Mouse (Mus musculus): Measurements from ENCODE around the gene 1600002K03Rik.
"Not testable (repeated sequence)": the region's sequence is repeated elsewhere in the genome, so short reads cannot be mapped to it uniquely, and the experiment has no call there.

The 1600002K03Rik gene

DNA sequence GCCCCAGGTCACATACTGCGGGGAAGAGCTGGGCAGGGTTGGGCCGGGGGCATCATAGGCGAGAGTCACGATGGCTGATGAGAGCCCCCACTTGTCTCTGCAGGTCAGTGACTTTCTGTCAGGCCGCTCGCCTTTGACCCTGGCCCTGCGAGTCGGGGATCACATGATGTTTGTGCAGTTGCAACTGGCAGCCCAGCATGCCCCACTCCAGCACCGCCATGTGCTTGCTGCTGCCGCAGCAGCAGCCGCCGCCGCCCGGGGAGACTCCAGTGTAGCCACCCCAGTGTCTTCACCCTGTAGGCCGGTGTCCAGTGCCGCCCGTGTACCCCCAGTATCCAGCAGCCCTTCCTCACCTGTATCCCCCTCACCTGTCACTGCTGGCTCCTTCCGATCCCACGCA lies 19.0 kb upstream of the 1600002K03Rik start:
- no peak for DNase-seq (ENCODE audit: low spot score in 2 of 2)

DNA sequence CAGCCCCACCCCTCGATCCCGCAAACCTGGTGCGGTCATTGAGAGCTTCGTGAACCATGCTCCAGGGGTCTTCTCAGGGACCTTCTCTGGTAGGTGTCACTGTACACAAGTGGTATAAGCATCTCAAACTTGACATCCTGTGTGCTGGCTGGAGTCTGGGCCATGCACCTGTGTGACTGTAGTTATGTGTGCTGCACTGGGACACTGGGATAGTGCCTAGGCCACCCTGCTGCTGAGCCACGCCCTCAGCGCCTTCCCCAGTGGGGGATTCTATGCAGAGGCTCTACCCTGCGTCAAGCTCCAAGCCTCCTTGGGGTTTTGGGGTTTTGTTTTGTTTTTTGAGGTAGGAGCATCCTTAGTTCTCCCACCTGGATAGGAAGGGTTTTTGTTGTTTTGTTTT lies 18.4 kb upstream of the 1600002K03Rik start:
- DNase-seq (ENCODE audit: low spot score in 2 of 2) = no peak

DNA sequence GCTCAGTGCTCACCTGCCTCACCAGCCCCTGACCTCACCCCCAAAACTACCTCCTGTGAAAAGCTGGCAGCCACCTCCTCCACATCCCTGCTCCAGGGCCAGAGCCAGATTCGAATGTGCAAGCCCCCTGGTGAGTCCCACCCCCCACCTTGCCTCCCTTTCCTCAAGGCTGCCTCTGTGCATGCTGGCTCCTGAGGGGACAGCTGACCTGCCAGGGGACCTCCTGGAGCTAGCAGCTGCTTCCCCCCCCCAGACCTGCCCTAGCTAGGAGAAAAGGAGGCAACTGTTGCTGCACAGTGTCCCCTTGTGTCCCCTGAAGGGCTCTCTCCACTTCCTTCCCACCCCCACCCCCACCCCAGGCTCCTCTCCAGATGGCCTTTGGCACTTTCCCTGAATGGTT lies 17.5 kb upstream of the 1600002K03Rik start:
- no peak for DNase-seq (ENCODE audit: low spot score in 2 of 2)

DNA sequence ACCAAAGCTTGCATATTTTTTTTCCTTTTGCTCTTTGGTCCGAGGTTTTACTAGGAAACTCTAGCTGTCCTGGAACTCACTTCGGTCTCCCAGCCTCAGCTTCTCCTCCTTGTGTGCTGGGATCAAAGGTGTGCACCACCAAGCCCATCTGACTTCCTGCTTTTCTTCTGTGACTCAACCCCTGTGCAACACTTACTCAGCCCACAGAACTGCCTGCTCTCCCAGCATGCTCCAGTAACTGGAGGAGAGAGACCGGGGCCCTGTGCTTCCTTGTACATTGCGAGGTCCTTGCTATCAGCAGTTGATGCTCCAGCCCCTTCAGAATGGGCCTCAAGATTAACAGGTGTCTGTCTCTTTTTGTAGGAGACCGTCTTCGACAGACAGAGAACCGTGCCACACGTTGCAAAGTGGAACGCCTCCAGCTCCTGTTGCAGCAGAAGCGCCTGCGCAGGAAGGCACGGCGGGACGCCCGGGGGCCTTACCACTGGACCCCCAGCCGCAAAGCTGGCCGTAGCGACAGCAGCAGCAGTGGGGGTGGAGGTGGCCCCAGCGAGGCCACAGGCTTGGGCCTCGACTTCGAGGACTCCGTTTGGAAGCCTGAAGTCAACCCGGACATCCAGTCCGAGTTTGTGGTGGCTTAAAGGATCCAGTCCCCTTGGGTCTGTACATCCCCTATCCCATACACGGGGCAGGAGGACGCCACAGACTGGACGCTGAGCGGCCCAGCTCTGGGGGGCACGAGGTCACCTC lies 16.6 kb upstream of the 1600002K03Rik start:
- DNase-seq (ENCODE audit: low spot score in 2 of 2) = no peak

DNA sequence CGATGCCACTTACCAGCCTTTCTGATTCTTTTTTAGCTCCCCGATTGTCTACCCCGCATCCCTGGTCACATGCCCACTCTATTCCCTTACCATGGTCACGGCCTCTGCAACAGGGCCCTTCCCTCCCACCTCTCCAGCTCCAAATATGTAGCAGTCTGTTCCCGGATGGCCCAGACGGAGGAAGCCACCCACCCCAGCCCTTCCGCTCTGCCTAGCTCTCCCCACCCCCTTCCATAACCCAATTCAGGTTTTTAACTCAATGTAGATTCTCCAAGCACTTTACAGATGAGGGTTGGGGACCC lies 16.0 kb upstream of the 1600002K03Rik start:
- no peak for DNase-seq (ENCODE audit: low spot score in 2 of 2)

DNA sequence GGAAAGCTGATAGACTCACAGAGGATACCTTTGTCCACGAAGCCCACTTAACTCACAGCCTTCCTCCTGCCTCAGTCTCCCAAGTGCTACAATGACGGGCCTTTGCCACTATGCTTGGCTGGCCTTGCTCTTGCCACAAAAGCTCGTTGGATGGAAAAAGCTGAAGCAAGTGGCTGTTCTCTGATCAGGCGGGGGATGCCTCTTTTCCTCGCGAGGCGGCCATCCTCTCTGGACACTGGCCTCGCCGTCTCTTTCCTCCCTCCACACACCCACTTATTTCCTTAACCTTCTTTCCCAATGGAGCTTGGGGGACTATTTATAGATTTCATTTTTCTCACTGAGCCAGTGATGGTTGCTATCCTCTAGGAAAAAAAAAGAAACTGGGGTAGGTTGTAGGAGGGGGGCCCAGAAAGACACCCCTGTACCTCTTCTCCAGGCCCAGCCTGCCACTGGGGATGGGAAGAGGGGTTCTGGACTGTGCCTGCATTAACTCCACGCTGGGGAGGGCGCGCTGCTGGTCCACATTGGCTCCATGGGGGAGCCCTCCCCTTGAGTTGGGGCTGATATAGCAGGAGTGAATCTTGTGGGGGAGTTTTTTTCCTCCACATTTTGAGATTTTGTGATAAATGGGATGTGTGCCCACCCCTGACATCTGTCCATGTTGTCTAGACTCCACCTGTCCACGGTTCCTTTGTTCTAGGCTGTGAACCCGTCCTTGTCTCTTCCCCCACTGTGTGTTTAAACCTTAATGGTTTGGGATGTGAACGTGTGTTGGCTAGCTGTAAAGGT lies 15.4 kb upstream of the 1600002K03Rik start:
- peak in 1 of 2 experiments; percentile 40 for DNase-seq (ENCODE audit: low spot score in 2 of 2)

DNA sequence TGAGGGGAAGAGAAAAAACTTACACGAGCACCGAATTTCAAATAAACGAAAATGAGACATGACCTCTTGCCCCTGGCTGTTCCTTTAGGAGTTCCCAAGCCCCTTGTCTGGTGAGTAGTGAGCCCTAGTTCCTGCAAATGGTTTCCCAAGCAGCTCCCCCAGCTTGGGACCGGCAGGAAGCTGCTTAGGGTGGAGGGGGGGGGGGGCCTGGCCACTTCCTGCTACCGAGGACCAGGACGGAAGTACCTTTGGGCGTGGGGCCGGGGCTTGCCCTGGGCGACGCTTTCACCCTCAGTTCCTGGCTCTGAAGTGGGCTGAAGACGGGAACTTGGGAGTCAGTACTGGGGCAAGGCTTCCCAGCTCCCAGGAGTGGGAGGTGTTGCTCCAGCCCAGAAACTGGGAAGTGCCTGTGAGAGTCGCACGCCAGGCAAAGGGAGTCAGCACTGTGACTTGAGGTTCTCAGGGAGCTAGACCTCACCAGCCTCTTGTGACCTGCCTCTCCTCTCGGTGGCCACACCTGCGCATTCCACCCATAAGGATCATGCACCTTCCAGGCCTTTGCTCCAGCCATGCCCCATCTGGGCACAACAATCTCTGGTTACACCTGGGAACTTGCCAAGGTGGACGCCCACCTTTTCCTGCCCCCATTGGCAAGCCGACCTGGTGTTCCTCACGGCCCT lies 14.3 kb upstream of the 1600002K03Rik start:
- DNase-seq (ENCODE audit: low spot score in 2 of 2) = peak; percentile 52 to 55

DNA sequence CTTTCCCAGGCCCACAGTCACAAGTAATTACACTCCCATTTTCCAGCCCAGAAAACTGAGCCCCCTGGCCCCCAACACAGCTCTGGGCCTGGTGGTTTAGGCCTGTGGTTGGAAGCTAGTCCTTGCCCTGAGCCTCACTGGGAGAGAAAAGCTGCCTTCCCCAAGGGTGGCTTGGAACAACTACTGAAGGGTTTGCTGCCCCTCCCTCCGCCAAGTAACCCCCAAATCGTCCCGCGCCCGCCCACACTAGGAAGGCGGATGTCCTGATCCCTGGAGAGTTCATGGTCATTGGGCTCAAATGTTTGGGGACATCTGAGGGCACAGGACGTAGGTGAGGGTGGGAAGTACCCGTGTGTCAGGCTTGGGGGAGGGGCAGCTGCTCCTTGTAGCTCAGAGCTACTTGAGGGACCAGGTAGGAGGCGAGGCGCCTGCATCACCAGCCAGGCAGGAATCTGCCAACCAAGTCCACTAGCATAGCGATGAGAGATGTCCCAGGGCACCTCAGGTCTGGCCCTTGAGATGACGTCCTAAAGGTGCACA lies 13.7 kb upstream of the 1600002K03Rik start:
- DNase-seq (ENCODE audit: low spot score in 2 of 2) = peak; percentile 47 to 61

DNA sequence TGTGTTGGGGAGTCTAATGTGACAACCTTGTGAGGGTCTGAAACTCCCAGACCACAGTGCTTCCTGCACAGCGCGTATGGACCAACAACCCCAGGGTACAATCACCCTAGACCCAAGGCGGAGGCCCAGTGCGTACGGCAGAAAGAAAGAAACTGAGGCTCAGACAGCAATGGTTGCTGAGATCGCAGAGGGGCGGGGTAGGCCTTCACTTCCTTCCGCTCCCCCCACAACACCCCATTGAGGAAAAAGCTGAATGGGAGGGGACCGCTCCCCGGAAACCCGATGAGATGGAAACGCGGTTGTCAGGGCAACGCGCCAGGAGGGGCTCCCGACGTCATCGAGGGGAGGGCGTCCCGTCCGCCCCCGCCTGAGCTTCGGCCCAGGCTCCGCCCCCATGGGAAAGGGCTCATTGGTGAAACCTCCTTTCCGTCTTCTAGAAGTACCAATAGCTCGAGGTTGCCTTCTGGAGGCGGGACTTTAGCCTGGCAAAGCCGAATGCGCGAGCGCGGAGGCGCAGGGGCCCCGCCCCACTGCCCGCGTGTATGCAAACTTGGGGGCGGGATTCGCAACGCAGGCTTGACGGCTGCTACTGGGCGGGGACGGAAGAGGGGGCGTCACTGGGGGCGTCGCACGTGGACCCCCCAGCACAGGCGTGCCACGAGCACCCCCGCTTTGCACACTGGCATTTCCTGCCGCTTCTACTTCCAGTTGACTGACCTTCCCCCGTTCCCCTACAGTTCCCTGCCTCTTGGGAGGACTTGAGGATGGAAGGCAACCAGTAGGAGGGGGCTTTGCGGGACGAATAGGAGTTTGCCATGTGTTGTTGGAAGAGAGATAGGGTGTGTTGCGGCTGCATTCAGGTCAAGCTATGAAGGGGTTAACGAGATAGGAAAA lies 12.9 kb upstream of the 1600002K03Rik start:
- peak; percentile 98 to 99 for DNase-seq (ENCODE audit: low spot score in 2 of 2)

DNA sequence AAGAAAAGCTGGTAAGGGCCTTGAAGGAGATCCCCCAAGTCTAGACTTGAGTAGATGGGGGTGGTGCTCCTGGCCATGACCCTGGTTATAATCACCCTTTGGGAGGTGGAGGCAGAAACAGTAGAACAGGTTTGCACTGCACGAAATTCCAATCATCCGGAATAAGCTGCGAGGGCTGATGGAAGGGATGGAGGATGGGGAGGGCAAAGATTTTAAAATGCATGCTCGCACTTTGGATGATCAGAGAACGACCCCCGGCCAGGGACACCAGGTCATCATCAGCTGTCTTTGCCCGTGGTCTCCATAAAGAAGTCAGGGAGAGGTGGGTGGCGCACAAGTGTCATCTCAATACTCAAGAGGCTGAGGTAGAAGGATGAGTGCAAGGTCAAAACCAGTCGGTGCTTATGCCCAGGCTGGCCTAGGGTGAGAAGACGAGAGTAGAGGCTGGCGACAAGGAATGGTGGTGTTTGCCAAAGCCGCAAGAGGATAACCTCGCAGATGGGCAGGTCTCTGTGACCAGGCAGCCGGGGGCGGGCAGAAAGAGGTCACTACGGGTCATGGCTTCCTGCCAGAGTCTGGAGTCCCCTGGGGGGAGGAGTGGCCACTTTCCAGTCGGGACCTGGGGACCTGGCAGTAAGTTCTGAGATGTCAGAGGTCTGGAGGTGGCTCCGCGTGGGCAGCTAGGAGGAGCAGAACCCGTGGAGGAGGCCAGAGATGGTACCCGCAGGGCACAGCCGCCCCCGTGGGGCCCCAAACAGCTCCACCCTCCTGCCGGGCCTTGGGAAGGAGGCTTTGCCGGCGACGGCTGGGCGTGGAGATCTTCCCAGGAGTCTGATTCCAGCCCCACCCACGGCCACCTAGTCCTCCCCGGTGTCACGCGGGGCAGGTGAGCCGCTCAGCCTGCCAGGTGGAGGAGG lies 12.0 kb upstream of the 1600002K03Rik start:
- peak in 1 of 2 experiments; percentile 28 for DNase-seq (ENCODE audit: low spot score in 2 of 2)

DNA sequence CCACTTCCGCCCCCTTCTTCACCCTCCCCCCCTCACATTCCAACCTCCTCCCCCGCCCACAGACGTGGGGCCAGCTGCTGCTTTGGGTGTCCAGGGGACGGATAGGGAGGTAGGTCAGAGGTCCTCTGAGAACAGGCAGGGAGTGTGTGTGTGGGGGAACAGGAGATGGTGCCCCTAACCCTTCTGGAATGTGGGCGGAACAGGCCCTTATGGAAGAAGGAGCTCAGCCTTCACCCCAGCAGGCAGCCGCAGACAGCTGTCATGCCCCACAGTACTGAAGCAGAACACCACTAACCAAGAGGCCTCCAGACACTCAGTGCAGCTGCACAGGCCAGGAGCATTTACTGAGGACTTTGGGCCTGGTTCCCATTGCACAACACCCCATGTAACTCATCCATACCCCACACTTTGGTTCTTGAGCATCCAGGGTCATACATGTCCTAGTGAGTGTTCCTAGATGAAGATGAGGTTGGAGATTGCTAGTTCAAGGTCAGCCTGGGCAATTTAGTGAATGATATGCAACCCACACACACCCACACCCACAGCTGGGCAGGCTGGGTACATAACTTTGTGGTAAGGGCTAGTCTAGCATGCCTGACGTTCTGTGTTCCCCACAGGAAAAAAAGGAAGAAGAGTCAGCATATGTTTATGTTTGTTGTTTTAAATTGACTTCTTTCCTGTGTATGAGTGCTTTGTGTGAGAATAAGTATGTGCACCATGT lies 11.1 kb upstream of the 1600002K03Rik start:
- DNase-seq (ENCODE audit: low spot score in 2 of 2) = no peak

DNA sequence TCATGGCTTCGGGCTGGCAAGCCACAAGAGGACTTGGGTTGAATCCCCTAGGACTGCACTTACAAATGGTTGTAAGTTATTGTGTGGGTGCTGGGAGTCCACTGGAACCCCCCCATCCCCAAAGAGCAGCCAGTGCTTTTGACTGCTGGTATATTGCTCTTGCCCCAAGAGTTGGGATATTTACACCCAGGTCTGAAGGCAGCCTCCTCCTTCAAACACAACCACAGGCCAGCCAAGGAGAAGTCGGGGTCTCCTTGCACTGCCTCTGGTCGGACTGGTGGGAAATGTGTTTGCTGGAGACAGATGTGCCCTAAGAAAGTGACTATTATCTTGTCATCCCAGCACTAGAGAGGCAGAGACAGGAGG lies 10.5 kb upstream of the 1600002K03Rik start:
- no peak for DNase-seq (ENCODE audit: low spot score in 2 of 2)

DNA sequence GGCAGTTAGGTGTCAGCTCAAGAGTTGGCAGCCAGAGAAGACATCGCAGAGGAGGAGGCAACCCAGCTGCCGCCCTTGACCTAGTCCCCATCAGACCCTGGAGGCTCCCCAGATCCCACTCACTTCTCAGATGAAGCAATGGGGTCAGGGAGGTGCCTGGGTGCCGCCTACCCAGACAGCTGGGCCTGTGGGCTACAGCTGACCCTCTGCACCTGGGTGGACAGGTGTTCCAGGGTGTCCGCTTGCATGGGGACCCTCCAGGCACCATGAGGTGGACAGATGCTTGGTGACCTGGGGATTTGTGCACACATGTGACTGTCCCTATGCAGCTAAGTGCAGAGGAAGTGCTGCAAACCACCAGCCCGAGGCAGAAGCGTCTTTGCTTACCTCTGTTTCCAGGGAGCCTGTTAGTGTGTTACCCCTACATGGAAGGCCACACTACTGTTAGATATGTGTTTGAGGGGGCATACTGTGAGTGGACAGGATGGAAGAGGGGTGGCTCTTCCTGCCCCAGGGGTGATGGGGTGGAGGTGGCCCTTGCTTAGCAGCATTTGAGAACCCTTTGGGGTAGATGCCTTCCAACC lies 9.9 kb upstream of the 1600002K03Rik start:
- DNase-seq (ENCODE audit: low spot score in 2 of 2) = no peak

DNA sequence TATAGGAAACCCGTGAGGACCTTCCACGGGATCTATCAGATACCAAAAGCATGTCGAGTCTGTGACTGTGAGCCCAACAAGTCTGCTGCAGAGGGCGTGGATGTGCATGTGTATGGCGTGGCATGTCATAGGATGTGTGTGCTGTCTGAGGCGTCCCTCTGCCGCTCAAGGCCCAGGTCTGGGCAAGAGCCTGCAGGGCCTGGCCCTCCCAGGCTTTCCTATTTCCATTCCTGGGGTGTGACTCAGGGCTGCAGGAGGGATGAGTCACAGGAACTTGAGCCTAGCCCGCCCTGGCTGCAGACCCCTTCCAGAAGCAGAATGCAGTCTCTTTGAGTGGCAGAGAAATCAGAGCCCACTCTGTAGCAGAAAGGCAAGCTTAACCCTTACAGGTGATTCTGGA lies 9.0 kb upstream of the 1600002K03Rik start:
- peak in 1 of 2 experiments; percentile 54 for DNase-seq (ENCODE audit: low spot score in 2 of 2)

DNA sequence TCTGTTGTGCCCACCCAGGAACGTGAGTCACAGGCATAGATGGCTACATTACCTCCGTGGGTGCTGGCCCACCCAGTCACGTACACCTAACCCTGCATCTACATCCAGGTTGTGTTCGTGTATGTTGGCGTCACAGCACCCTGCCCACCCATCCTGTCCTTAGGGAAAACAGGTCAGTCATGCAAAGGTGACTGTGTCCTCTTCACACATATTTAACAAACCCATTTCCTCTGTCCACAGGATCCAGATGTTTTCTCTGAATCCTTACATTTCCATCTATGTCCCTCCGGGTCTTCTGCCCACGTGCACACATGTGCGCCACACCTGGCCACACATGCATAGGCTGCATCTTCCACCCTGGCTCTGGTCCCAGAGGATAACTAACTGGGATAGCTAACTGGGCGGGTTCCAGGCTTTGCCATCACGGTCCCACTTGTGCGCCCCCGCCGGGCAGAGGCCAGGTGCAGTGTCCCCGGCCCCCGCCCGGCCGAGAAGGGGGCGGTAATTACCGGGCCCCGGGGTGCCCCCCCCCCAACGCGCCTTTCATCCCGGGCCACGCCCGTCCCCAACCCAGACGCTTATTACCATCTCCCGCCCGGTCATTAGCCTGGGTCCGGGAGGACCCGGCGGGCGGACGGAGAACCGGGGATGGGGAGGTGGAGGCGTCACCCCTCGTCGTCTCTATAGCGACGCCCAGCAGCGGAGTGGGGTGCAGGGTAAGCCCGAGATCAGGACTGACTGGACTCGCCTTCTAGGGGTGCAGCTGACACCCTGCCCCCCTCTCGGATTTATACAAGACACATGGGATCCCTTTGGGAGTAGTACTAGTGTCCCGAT lies 8.4 kb upstream of the 1600002K03Rik start:
- DNase-seq (ENCODE audit: low spot score in 2 of 2) = peak in 1 of 2 experiments; percentile 30

DNA sequence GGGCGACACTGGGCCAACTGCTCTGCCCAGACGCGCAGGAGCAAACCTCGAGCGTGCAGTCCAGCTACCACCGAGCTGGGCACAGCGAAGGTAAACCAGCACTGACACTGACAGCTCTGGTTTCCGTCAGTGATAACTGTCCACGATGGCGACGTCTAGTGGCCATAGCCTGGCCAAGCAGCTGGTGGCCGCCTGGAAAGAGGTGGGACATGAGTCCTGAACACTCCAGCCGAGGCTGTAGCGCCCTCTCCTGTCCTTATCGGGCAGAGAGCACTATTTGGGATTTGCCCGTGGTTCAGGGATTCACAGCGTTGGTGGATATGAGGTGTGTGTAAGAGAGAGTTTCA lies 7.8 kb upstream of the 1600002K03Rik start:
- peak; percentile 93 to 98 for DNase-seq (ENCODE audit: low spot score in 2 of 2)

DNA sequence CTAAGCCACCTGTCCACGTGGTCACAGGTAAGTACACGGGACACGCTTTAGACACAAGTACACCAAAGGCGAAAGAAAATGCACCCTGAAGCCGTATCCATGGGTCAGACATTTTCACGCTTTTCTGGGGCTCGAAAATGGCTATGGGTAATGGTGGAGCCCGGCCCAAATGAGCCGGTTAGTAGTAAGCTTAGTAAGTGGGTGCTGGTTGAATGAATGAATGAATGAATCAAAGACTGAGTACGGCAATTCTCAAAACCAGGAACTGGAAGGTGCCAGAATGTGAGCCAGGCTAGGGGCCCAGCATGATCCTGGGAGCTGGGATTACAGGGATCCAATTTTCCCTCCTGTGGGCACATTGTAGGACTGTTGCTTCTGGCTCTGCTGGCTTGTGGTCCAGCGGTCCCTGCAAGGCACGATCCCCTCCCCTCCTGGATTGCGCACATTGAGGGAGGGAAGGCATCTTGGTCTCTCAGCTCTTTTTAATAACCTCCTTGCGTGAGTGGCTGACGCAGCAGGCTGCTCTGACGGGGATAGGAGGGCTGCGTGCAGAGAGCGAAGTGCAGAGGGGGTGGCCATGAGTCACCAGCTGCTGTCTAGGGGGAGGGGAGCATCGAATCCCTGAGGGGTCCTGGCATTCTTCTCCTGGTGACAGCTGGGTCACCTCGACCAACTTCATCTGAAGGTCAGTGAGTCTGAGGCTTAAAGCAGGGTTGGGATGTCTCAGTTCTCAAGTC lies 7.2 kb upstream of the 1600002K03Rik start, which contains the start of gene Cirbp:
Gene Cirbp, plus strand, starts transcription at position 594 of the 737 bp plus-strand sequence.
- DNase-seq (ENCODE audit: low spot score in 2 of 2) = peak; percentile 62 to 75

DNA sequence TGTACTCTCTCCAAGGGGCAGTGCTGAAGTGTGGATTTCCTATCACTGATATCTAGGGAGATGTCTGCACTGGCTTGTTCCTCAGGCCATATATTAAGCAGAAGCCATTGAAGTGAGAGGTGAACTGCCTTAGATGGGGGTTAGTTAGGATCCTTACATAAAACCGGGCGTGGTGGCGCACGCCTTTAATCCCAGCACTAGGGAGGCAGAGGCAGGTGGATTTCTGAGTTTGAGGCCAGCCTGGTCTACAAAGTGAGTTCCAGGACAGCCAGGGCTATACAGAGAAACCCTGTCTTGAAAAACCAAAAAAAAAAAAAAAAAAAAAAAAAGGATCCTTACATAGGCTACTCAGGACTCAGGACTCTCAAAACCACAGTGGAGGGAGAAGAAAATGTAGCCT lies 6.6 kb upstream of the 1600002K03Rik start:
- DNase-seq (ENCODE audit: low spot score in 2 of 2) = not testable (repeated sequence)
